Mouse (Mus musculus) liver, adult (tissue): ENCODE measurements around the gene Zfp683.

Experiments
- GATA4 ChIP-seq: IDR thresholded peaks from 2 replicates; pipeline ENCODE4 v1.6.1; 2014; ENCODE audit warnings: mild to moderate bottlenecking, low read length; ENCODE audit not compliant: insufficient replicate concordance

Zfp683 gene

DNA sequence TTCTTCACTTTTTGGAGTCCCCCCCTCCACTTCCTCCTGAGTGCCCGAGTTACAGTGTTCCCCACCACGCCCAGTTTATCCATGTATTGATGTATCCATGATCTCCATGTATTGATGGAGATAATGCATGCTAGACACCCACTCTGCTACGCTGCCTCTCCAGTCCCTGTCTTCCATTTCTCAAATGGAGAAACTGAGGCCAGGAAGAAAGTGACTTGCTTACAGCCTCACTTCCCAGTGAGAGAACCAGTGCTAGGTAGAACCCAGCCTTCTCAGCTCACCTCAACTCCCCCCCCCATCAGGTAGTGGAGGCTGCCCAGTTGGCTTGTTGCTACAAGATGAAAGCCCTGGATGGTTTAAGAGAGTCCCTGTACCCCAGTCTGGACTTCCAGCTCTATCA is at the start of gene Zfp683:
Gene Zfp683, plus strand, starts transcription at position 301 of the 400 bp plus-strand sequence.
- TF ChIP-seq GATA4, result no peak

DNA sequence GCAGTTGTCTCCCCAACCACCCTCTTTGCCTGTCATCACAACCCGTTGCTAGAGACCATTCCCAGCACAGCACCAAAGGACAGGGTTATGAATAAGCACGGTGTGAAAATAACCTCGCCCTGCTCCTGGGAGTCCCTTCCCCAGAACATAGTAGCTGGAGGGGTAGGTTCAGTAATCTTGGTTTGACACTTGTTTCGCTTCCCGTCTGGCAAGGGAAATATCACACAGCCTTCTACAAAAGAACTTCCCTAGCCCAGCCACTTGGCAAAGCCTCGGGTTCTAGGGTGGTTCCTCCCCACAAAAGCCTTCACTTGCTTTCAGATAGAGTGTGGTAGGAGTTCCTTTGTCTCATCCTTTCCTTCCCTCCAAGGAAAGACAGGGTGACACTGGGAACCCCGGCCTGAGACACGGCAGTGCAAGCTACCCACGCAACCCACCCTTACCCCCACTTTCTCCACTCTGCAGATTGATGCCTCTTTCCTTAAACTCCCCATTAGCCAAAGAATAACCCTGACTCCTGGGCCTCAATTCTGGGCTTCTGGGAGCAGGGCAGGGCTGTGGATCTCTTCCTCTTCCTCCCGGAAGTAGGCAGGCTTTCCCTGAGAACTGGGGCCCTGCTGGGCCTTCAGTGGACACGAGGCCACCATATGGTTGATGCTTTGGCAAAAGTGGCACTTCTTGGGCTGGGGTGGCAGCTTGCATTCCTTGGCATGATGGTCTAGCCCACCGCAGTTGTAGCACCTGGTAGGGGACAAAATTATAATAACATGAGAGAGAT is 47.9 kb upstream of the Zfp683 start:
- no peak for TF ChIP-seq GATA4

DNA sequence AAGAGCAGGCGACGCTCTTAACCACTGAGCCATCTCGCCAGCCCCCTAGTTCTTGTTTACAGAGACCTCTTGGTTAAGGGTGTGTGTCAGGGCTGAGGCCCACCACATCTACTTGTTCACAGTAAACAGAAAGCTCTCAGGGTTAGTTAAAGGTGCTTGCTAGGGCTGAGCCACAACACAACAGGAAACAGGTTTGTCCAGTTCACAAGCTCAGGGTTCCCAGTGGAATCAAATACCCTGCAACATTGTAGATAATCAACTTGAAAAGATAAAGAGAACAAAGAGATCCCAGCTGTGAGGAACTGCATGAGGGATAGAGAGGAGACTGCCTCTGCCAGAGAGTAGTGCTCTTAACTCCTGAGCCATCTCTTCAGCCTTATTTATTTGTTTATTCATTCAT is 46.8 kb upstream of the Zfp683 start:
- no peak for TF ChIP-seq GATA4

DNA sequence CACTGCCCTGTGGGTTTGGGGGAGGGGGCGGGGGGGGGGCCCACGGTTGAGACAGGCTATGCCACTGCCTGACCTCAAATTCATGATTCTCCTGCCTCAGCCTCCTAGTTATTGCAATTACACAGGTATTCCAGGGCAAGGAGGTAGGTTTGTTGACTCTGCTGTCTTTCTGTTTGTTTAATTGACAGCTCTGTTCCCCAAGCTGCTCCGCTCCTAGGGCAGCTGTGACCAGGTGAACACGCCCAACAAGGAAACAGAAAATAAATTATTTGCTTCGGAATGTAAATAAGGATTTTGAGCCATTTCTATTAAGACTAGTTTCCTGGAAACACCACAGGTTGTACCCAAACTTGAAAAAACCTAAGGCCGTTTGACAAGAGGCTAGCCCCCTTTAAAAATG is 43.9 kb upstream of the Zfp683 start:
- no peak for TF ChIP-seq GATA4

DNA sequence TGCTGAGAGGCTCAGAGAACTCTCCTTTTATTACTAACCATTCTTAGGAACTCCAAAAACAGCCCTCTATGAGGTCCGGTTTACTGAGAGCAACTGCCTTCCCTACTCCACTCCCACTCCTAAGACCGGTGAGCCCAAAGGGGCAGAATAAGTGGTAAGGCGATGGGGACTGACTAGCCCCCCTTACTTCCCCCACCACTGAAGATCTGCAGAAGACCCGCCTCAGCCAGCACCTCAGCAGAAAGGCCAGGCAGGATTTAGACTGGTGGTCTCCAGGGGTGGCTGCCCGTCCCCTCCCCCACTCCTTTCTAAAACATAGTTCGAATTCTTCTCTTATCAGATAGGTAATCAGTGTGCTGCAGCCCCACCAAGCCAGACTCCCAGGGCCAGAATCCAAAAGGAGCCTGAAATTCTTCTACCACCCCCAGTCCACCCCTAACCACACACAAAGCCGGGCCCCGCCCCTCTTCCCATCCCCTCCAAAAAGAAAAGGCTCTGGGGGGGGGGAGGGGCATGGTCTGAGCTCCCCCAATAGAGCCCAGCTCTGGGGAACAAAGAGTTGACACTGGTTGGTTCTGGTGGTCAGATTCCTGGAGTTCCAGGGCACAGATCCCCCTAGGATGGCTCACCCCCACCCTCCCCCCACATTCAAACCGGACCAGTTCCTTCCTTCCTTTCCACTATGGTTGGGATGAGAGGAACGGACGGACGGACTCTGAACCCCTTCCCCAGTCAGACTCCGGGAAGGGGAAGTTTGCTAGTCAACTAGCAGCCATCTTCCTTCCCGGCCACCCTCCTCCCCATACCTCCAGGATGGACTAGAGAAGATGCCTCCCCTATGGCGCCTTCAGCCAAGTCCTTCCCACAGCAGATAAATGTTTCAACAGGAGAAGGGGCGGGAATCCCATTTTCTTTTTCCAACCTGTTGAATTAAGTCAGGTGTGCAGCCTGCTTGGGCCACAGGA is 41.9 kb upstream of the Zfp683 start:
- TF ChIP-seq GATA4, result no peak

DNA sequence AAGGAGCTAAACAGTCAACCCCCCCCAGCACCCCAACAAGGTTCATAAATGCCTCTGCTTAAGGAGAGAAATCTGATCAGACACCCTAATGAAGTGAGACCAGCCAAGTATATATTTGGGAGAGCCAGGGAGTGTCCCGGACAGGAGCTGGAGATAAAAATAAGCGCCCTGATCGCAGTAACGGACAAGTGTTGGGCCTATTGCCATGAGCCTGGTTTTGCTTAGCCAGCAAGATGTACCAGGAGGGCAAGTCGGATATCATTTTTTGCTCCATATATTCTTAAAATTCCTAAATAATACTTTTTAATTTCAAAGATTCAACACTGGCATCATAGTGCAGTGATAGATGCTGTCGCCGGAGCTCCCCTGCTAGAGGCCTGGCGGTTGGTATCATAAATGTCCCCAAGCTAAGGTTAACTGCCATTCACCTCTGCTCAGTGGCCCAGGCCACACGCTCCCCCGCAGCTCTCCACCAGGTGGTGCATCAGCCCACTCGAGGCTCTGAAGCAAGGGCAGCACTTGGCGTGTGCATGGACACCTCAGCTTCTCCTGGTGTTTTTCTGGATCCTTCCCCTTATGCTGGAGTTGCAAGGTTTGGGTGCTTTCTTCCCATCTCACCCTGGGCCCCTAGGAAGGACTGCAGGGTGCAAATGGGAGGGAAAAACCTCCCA is 40.6 kb upstream of the Zfp683 start:
- no peak for TF ChIP-seq GATA4

DNA sequence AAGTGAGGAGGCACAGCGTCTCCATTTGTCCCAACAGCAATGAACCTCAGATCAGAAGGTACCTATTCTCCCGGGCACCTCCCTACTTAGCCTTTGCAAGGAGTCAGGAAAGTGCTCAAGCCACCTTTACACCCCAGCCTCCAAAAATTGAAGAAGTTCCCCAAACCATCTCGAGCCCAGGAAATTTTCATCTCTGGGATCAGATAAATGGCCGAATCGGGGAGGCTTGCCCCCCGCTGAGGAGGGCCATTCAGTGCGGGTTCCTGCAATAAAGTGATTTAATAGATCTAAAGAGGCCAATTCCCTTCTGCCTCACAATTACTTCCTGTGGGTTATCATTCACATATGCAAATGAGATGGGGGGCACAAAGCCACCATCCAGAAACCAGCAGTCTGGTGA is 37.4 kb upstream of the Zfp683 start:
- TF ChIP-seq GATA4, result no peak

DNA sequence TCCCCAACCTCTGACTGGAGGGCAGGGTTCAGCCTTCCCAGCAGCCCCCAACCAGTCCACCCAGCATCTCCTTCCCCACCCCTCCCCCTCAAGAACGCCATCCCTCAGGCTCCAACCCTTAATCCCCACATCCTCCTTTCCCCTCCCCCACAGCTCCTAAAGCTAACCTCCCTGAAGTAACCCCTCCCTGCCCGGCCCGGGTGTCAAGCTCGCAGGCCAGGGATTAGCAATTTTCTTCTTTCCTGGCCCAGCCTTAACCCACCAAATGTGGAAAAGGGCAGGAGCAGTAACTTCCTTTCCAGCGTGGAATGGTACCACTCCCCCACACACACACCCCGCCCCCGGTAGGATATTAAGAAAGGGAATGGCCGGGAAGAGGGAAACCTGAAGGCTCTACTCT is 36.9 kb upstream of the Zfp683 start:
- TF ChIP-seq GATA4, result no peak

DNA sequence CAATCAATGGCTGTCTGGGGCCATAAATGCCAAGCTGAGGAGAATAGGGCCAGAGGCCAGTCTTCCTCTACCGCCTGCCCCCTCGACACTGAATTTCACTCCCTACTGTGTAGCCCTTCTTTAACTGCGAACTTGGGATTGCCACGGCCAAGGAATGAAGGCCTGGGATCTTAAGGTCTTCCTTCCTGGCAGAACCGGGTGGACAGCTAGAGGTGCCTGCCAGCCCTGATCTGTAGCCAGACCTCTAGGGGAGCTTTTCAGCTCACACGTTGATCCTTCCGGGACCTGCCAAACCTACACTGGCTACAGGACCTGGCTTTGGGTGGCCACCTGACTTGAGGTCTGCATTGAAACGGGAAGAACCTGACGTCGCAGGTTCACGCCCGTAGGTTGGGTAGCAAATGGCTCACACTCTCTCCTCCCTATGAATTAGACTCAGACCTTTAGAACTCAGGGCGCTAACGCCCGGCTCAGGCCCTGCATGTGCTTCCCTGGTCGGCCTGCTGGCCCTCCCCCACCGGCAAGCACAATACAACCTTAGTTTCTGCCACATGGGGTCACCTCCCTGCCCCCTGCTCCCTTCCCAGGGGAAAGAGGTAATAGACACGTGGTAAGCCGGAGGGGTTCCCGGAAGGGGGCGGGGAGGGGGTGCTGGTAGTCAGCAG is 36.3 kb upstream of the Zfp683 start:
- no peak for TF ChIP-seq GATA4

DNA sequence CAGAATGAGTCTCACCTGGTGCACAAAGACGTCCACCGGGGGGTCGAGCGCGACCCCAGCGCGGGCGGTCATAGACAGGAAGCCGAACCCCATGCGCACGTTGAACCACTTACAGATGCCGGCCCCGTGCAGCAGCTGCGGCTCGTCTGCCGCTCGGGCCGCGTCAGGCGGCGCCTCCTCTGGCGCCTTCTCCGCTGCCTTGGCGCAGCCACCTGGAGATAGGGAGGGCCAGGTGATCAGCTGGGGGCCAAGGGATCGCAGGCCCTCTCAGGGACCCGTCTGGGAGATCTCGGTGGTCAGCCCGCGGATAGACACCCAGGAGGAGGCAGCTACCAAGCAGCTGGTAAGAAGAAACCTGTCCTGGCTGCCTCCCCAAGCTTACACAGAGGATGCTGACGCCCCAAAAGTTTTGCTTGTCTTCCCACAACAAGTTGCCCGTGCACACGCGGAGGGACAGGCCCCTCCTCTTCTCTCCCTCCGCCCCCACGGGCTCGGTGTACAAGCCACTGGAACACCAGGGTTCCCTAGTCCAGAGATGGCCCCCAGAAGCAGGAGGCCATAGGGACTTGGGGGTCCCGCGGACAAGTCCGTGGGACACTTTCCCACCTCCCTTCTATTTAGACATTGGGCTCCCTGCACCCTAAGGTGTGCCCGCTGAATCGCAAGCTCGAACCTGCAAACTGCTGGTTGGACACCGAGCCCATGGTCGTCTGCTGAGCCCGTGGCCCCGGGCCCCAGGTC is 35.4 kb upstream of the Zfp683 start:
- TF ChIP-seq GATA4, result no peak

DNA sequence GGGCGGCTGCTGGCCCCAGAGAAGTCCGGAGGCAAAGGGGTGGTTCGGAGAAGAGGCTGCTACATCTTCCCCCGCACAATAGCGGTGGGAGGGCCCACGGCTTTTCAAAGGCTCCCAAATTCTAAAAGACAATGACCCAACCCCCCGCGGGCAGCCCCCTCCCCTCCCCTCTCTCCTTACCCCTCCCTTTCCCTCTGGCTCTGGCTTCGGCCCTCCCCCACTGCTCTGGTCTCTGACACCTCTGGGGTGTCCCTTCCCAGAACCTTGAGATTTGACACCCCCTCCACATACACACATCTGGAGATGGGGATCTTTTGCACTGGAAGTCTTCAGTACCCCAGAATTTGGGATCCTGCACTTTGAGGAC is 34.9 kb upstream of the Zfp683 start, which contains the start of gene Lin28a:
Gene Lin28a, minus strand, starts transcription at position 63 of the 367 bp plus-strand sequence.
- no peak for TF ChIP-seq GATA4

DNA sequence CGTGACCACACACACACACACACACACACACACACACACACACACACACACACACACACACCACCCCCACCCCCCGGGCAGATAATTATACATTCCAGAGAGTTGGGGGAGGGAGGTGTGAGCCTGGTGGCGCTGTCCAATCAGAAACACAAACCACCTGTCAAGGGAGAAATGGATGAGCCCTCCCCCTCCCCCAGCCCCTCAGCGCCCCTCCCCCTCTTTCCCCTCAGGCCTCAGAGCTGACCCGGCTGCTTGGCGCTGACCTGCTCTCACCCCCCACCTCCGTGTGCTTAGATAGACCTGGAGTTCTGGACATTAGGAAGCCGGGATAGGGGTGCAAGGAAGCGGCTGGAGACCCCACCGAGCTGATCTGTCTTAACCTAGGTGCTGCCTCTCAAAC is 34.4 kb upstream of the Zfp683 start:
- no peak for TF ChIP-seq GATA4

DNA sequence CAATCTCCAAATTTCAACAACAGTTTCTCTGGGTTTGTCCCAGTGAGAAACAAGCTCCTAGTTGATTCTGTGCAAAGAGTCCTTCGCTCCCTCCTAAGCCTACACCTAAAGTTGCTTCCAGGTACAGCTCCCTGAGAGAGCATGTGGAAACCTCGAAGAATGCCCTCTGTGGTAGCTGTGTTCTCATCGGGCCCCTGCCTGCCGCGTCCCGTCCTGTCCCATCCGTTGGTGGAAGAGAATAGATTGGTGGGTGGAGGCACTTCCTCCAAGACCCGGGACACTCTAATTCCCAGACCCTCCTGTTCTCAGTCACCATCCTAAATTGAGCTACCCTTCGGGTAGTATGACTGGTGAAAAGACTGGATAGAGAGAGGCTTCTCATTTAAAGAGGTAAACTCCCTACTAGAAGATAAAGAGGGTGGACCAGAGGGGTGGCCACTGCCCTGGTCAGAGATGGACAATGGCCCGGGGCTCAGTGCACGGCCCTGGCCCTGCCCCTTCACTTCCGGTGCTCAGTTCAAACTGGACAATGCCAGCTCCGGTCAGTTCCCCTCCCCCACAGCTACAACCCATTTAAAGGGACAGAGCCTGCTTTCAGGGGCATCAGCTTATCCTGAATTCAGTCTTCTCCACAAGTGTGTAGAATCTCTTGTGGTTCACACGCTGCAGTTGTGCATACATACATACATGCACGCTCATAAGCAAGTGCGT is 33.8 kb upstream of the Zfp683 start:
- TF ChIP-seq GATA4, result no peak

DNA sequence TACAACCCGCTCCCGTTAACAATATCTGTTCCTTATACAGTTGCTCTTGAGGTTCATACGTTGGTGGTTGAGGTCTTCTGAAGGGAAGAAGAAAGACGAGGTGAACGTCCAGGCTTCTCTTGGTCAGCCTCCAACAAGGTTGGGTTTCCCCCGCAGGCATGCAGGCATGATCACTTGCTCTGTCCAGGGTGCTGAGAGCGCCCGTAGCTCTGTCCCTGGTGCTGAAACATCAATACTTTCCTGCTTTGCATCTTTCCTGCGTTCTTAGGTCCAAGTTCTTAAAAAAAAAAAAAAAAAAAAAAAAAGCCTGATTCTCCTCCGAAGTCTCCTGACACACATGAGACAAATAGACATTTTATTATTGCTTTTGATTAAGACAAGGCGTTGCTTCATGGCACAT is 33.0 kb upstream of the Zfp683 start:
- TF ChIP-seq GATA4, result no peak

DNA sequence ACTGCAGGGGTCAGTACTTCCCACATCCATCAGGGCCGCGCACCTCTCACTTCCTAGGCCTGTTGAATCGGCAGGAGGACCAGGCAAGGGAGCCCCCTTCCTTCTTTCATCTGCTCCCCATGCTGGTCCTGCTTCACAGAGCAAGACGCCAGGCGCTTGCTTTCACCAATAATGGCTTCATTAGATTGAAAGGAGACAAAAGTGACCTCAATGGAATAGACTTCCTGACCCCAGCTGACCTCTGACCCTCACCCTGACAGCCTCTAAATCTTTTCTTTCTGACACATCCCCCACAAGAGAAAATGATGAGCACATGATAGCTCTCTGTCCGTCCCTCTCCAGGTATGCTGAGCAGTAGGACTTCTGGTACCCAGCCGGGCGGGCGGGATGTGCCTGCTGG is 27.8 kb upstream of the Zfp683 start:
- no peak for TF ChIP-seq GATA4
